8 mouse cellular contexts compared by ENCODE assay signal in the genomic region with DNA sequence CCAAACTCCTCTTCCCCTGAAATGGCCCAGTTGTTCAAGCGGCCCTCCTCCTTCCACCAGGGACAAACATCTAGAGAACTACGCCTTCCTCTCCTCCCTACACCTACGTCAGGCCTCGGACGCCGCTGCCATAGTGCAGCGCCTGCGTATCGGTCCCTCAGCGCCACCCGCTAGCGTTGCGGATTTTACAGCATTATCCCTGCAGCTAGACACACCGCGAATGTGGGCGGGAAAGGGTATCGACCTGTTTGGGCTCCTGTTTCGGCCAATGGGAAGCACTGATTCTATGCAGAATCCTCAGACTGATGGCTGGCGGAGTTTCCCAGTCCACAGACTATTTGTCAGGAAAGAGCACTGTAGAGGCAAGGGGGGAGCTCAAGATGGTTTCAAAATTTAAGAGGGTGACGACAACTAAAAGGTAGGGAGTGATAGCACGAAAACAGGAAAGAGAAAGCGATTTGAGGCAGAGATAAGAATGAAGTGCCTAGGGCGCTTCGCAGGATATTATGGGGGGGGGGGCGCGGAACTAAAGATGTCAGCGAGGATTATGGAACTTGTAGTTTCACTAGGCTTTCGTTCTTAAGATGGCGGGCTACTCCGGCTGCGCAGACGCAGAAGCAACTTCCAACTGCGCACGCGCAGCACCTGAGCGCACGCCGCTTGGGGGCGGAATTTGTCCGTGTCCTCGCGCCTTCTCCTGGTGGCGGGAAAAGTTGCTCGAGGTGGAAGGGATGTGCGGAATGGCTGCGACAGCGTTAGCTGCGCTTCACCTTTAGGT. TPM values are rescaled to one million over a fixed set of nuclear protein-coding genes. Genes with fewer than 3 reads are reported as not detected.
DNase-seq lines count a peak whose midpoint lies in the region; ATAC-seq lines count a peak whose summit lies in the region.

A gene (minus strand): TSS at position 505 of the 778 bp plus-strand sequence.
A gene (plus strand): TSS at position 648 of the 778 bp plus-strand sequence.

- H3K27ac ChIP-seq in hindbrain, embryonic 11.5 days (ENCODE audit: low read depth, low read length) = peak within 1 kb of the TSS; percentile 99

- peaks cover 21% of the 10 kb centered on the region for H3K4me1 ChIP-seq in hindbrain, embryonic 11.5 days (replicated peaks; ENCODE audit: control insufficient read depth, insufficient read depth, low read length)

- no peaks in the 10 kb centered on the region for H3K9me3 ChIP-seq in hindbrain, embryonic 11.5 days (ENCODE audit: control insufficient read depth, low read length)

- no peaks in the 10 kb centered on the region for H3K27me3 ChIP-seq in hindbrain, embryonic 11.5 days (ENCODE audit: control insufficient read depth, insufficient read depth, low read length)

- H3K9ac ChIP-seq in hindbrain, embryonic 11.5 days (ENCODE audit: low read depth, low read length) = peak within 1 kb of the TSS; percentile 94

- WGBS in hindbrain, embryonic 11.5 days = under 1% methylated on average over 48 of the region's 48 CpGs

- H3K4me3 ChIP-seq in hindbrain, embryonic 11.5 days (ENCODE audit: low read depth, low read length) = peak within 1 kb of the TSS; percentile 86

- peaks cover 3% of the 10 kb centered on the region; the same call in 1 of the 2 replicates for H3K36me3 ChIP-seq in hindbrain, embryonic 11.5 days (ENCODE audit: control insufficient read depth, insufficient read depth, low read length)

- DNase-seq in MN1 (ENCODE audit: low spot score) = peak; percentile 93
- peak; percentile 96 for DNase-seq in cerebellum, adult 9-10 months
- DNase-seq in hindbrain, embryonic 11.5 days (ENCODE audit: low spot score) = peak; percentile 98
- peak; percentile 97 to 99 for DNase-seq in layer of hippocampus, postnatal 10 days (ENCODE audit: low spot score in 2 of 2)
- peak; percentile 96 for DNase-seq in lung, postnatal 10 days
- DNase-seq in ovary, postnatal 36 days (ENCODE audit: low spot score) = peak; percentile 95
- peak; percentile 97 for DNase-seq in thymus, postnatal 25 days

- H3K4me2 ChIP-seq in hindbrain, embryonic 11.5 days (replicated peaks; ENCODE audit: low read depth, low read length) = peak within 1 kb of the TSS; percentile 87

- peak; percentile 67 for ATAC-seq in frontal cortex, adult (ENCODE audit: low TSS enrichment)
- peak; percentile 63 for ATAC-seq in hindbrain, embryonic 11.5 days (ENCODE audit: low FRiP score)

RNA-seq across cellular contexts. Expression of the first gene that starts in this region (rescaled TPM):
- 9.9 and 14.9 TPM in 2 replicates for polyA plus RNA-seq in hindbrain, embryonic 11.5 days (2014; fragmentation: Nextera tagmentation; extraction: Ambion mirVana)
- total RNA-seq in layer of hippocampus, postnatal 10 days (2021) = 10 to 100 TPM; 33.0 to 33.7 TPM

RNA-seq across cellular contexts. Expression of the second gene that starts in this region (rescaled TPM):
- polyA plus RNA-seq in hindbrain, embryonic 11.5 days (2014; fragmentation: Nextera tagmentation; extraction: Ambion mirVana) = 13.5 and 17.2 TPM in 2 replicates
- total RNA-seq in layer of hippocampus, postnatal 10 days (2021) = 1 to 10 TPM; 4.8 to 6.3 TPM

Comparison
In these comparisons a context has a peak if more than half of its experiments do, and no peak if none do; other contexts are left out.
1. Peak in every context shown above with its lines: DNase-seq, ATAC-seq, H3K4me3 ChIP-seq and H3K27ac ChIP-seq.